Mouse (Mus musculus) liver, postnatal 0 days (tissue): ENCODE data around the gene Tmem230.

ENCODE experiments used
- CTCF ChIP-seq: sonication (generic); IDR thresholded peaks from 2 replicates; pipeline ENCODE4 v1.5.1; 2016; ENCODE audit warnings: antibody characterized with exemption, low read depth
- EP300 ChIP-seq: IDR thresholded peaks from 2 replicates; pipeline ENCODE4 v1.6.1; 2016; ENCODE audit warnings: antibody characterized with exemption, low read depth, mild to moderate bottlenecking

DNA sequence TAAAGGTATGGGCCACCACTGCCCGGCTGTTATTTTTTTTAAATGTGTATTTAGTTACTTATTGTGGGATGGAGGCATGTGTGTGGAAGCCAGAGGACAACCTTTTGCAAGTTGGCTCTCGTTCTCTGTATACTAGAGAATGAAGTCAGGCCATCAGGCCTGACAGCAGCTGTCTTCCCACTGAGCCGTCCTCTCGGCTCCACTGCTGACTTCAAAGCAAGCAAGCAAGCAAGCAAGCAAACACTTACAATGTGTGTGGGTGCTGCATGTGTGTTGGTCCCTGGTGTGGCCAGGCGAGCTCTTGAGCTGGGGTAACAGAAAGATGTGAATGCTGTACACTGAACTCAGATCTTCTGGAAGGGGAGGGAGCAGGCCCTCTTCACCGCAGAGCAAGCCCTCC is 43.2 kb upstream of the Tmem230 start:
- no peak for TF ChIP-seq CTCF
- TF ChIP-seq EP300, result no peak
